Mouse (Mus musculus) heart, postnatal 14 days (tissue): ENCODE data around the gene Ankar. TPM values are rescaled to one million over a fixed set of nuclear protein-coding genes. Genes with fewer than 3 reads are reported as not detected.

Source experiments
- DNase-seq, 2 experiments: peaks; one replicate each; pipeline ENCODE4 v3.0.0; 2021 to 2022
- intact Hi-C: fragments of 180-260 bp; cut with DNase I; formaldehyde crosslinking; loops from one replicate; pipeline ENCODE4 v1.15.1; 2025
- long read RNA-seq, 2 experiments: library from polyadenylated mRNA; stranded (forward); transcript quantifications; one replicate each; pipeline ENCODE4 v2.0.0; 2021
- total RNA-seq, 2 experiments: library from RNA; stranded (reverse); gene quantifications; 2 replicates each; pipeline ENCODE4 v1.2.3; 2021

Ankar gene
- total RNA-seq, result not detected
- long read RNA-seq, experiment 1, result 0 reads
- long read RNA-seq, experiment 2, result 0 reads

DNA sequence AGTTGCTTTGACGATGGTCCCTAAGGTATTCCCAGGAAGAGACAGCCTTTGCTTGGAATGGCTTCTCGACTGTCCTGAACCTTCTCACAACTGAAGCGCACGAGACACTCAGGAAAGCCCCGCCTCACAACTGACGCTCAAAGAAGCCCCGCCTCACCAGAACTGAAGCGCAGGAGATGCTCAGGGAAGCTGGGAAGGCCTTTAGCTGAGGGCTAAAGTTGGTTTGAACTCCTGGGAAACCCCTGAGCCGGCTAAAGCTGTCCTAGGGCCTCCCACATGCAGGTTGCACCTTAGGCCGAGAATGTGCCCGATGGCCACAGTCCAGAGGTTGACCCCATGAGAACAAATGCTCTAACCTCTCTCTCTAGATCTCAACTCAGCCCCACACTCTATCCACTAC is at the start of gene Ankar:
Gene Ankar (minus strand): TSS at position 101 of the 400 bp plus-strand sequence.
- no peak for DNase-seq
- intact Hi-C loops, result no loop called here

DNA sequence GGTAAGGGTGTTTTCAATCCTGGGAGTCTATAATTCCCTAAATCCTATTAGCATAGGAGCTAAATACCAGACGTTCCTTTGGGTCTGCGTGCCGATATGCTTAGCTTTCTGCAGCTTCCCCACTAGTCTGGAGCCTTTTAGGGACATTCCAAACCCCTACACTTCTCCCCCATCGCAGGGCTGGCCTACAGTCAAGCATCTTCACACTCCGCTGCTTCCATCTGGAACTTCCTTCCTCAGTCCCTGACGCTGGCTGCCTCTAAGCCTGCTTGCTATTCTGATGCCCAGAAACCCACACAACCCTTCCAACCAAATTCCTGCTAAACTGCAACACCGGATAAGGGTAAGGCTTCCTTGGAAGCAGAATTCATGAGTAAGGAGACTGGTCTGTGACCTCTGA is 46.0 kb upstream of the Ankar start:
- intact Hi-C loops, result no loop called here
- DNase-seq, result no peak

DNA sequence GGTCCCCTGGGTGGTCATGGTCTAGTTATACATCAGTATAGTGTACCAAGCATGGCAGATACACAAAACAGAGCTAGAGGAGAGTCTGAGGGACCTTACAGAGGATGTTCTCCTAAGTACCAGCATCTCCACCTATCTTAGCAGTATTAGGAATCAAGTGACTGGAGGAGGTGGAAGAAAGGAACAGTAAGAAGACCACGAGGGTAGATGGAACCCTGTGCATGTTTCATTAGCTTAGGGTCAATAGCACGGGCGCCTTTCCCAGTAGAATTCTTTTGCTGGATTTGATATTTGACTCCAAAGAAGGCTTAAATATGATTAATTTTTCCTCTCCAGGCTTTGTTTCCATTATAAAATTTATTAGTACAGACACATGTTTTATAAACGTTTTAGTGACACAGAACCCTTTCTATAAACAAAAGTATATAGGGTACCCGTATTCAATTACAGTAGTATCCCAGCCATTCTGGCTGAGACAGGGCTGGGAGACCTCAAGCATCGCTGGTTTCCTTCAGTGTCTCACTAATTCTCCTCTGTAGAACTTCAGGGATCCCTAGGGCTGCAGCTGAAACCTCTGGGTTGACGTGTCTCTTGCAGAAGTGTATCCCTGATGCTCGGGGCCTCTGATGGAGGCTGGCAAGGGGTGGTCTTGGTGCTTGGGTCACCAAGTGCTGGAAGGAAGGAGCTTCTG is 44.6 kb upstream of the Ankar start:
- intact Hi-C loops, result no loop called here
- no peak for DNase-seq

DNA sequence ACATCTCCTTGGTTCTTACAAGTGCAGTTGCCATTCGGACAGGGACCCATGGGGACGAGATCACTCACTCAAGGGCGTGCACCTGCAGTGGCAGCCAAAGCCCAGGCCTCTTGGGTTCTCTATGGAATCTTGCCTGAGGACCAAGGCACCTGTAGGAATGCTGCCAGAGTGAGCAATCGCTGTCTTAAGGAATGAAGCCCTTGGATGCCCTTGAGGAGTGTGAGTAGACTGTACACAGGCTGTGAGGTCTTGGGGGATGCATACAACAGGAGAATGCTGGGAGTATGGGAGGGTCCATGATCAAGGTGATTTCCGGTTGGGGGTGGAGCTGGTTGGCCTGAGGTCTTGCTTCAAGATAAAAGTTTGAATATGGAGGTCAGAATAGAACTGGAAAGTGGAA is 41.0 kb upstream of the Ankar start:
- DNase-seq, result no peak
- intact Hi-C loops, result no loop called here

DNA sequence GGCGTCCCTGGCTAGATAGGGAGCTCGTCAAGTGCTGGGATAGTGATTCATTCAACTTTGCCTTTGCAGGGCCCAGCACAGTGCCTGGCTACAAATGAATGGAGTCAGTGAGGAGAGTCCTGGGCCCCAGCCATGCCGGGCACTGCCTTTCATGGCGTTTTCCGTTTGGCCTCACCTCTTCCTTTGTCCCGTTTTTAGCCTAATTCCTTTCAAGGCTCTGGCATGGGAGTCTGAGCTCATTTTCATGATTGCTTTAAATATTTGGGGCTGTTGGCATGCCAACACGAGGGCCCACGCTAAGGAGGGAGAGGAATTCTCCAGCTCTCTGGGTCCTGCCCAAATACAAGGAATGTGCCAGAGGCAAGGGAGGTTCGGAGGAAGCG is 39.3 kb upstream of the Ankar start:
- intact Hi-C loops, result no loop called here
- DNase-seq, result no peak

DNA sequence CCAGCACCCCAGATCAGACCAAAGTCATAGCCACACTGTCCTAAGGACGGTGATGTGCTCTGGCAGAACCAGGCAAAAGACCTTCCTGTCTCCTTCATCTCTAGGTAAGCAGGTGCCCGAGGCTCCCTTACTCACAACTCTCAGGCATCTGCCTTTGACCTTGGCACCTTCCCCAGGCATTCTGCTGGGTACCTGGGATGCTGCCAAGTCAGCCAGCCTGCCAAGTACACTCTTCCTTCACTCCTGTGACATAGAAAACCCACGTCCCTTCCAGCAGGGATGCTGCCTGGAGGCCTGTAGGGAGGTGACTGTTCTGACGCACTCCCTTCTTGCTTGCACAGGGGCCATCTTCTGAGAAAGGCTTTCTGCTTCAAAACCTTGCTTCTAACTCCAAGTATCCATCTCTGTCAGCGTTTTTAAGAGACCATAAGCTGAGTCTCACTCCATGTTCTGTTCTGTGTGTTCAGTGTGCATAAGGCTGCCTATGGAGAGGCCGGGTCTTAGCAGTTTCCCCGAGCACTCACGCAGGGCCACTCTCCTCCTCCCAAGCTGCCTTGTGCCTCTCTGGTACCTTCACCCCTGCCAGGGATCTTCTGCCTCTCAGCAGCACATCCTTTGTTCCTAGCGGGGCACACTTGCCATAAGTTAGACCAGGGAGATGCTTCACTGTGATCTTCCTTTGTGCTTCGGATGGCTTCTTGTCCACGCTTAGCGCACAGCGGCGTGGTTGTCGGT is 38.7 kb upstream of the Ankar start:
- DNase-seq, result peak; percentile 23 to 52
- intact Hi-C loops, result no loop called here

DNA sequence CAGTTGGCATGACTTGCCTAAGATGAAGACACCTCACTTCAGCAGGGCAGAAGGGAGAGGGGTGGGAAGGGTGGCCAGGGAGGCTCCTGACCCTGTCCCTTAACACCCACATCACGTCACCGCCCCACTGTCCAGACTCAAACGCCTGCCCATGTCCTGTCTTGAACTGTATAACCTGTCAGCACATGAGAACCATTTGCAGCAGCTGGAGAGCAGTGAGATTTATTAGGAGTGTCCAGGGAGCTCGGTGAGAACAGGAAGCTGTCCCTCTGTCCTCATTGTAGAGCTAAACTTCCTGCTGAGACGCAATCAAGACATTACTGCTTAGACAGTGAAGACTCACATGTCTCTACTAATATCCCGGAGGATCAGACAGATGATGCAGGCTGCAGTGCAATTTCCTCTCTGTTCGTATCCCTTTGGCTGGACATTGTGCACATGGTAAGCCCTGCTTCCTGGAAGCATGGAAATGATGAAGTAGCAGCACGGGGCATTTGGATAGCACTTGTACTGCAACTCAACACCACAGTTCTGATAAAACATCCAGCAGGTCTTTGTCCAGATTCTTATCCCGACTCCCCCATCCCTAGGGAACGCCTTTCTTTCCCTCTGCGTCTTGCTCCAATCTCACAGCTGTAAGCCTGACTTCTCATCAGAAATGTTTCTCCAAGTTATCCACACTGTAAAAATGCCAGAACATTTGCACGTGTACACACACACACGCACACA is 36.2 kb upstream of the Ankar start:
- intact Hi-C loops, result no loop called here

DNA sequence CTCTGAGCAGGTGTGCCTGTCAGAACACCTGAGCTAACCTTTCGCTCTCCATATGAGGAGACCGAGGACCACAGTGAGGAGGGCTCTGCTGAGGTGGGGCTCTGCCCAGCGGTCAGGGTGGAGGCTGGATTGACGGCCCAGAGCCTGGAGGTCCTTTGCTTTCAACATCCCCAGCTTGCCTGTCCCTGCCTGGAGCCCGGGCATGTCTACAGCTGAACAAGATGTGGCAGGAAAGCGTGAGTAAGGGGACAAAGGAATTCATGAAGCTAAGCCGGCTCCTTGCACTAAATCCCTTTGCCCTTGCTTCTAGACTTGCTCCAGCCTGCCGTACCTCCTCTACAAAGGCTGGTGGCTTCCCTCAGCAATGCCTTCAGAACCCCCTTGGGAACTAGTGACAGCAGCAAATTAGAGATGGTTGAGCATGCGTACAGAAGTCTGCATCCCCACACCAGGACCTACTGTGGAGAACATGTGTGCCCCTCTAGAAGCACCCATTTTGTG is 32.9 kb upstream of the Ankar start:
- DNase-seq, result no peak
- intact Hi-C loops, result loop anchor here (5.0 kb wide), 1 partner anchor 894 kb away; no protein-coding TSS in a partner anchor

More for the DNA sequence above, 36.2 kb upstream of the Ankar start:
- DNase-seq, result peak in 1 of 2 experiments; percentile 7

DNA sequence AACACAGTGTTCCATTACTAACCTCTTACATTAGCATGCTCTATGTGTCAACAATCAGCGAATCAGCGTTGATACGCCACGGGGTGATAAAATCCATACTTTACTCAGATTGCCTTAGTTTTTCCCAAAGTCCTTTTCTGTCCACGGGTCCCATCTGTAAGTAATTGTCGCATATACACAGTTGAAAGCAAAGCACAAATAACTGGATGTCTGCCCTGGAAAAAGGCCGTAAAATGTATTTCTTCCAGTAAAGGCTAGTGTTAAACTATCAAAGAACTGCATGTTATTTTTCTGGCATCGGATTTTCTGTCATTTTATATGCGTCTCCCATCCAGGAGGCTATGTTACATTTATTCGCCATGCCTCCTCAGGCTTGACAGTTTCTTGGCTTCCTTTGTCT is 29.7 kb upstream of the Ankar start:
- no peak for DNase-seq
- intact Hi-C loops, result loop anchor here (5.0 kb wide), 1 partner anchor 897 kb away; no protein-coding TSS in a partner anchor

DNA sequence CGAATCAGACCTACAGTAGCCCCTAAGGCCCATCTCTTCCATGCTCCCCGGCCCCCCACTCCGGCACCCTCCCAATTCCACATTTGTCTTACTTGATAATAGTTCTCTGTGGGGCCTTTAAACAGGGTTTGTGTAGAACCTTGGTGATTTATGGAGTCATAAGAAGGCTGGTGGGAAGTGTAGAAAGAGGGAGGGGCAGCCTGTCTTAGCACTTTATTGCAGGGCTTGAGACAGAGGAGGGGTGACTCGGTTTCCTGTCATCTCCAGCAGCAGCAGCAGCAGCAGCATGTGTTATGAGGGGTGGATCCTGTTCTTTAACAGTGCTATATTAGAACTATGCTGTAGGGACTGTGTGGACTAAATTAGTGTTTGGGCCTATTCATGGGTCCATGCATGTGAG is 28.4 kb upstream of the Ankar start:
- intact Hi-C loops, result no loop called here
- DNase-seq, result no peak

DNA sequence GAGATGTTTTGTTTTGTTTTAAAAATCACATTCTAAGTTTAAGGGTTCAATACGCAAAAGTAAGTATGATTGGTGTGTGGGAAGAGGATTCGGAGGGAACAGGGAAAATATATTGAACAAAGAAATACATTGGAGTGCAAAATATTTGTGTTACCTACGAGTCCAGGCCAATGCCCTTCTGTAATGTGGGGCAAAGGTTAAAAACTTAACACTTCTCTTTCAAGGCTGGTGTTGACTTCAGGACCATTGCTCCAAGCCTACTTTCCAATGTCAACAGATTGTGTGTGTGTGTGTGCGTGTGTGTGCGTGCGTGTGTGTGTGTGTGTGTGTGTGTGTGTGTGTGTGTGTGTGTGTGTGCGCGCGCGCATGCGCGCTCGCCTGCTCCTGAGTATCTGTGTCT is 25.6 kb upstream of the Ankar start:
- DNase-seq, result no peak

DNA sequence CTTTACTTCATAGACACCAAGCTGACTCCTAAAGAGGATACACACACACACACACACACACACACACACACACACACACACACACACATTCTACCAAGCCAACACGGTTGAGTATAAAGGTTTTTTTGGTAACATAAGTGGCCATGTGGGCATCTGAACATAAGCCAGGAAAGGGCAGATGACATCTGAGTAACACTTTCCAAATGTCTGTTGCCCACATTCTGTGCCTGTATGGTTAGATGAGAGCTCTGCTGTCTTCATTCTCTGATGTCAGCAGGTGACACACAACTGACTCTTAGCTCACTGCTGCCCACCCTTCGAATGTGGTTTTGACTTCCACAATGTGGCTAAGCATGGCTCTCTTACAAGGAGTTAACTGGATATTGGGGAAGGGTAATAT is 24.0 kb upstream of the Ankar start:
- DNase-seq, result no peak
- intact Hi-C loops, result no loop called here

More for the DNA sequence above, 25.6 kb upstream of the Ankar start:
- intact Hi-C loops, result no loop called here

DNA sequence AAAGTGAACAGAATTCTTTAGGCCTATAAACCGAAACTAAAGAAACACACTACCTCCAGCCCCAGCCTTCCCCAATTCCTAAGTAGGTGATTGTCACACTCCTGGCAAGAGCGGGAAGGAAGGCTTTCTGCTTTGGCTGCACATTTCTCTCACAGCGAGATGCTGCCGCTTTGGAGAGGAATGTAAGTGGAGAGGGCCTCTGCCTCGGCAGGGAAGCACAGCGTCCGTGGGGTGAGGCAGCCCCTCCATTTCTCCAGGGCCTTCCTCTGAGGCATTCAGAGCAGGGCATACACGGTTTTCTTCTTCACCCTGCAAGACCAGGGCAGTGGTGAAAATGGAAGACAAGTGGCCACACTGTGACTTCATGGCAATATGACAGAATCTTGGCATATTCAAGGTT is 22.3 kb upstream of the Ankar start:
- no peak for DNase-seq
- intact Hi-C loops, result no loop called here

DNA sequence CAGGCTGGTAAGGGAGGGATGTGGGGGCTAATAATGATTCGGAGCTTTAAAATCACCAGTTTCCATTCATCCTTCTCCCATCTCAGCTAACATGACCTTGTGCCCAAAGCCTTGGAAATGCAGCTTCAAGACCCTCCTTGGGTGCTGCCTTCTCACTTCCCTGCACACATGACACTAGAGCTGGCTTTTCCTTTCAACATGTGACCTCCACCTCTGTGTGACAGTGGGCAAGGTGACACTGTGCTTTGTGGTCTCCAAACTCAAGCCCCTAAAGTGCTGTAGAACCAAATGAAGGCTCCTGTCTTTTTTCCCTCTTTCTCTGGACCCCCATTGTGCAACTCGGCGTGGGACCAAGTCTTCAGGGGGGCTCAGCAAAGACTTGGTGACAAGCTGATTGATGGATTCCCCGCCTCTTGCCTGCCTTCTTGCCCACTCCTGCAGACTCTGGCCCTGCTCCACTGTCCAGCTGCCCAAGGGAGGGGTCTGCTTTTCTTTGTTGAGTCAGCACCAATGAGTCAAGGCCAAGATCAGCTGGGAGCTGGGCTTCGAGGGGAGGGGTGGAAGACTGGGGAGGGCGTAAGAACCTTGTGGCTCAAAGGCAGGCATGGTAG is 19.8 kb upstream of the Ankar start:
- intact Hi-C loops, result no loop called here
- peak in 1 of 2 experiments; percentile 9 for DNase-seq

DNA sequence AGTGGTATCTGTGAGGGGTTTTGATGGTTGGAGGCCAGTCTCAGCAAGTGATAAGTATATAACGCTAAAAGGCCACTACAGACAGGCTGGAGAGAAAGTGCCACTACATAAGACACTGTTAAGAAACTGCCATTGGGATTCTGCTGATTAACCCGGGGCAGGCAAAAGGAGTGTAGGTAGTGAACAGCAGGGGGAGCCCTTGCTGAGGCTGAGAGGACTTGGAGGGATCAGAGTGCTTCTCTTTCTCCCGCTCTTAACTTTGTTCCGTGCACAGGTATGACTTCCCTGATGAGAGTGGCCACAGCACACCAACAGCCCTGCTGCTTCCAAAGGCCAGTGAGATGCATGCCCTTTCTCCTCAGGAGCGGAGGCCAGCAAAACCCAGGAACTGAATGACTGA is 18.5 kb upstream of the Ankar start:
- intact Hi-C loops, result loop anchor here (5.0 to 10.0 kb wide), 3 partner anchors 404 to 1108 kb away; no protein-coding TSS in a partner anchor
- peak; percentile 49 to 71 for DNase-seq

DNA sequence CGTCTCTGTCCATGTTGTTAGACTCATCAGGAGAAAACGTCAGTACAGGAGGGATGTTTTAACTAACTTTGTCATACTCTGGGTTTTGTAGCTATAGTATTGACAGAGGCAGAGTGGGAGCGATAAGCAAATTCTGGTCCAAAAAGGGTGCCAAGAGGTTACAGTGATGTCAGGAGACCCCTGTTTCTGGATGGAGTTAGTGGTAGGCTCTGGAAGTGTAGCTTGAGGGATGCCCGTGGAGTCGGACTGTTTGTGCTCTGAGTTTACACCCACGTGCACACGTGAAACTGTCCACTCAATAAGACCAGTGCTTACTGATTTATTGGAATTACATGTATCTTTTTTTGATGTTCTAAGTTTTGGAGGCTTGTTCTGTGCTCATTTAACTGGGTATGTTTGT is 17.2 kb upstream of the Ankar start:
- intact Hi-C loops, result loop anchor here (1.0 to 10.0 kb wide), 4 partner anchors 138 to 1110 kb away; no protein-coding TSS in a partner anchor
- DNase-seq, result no peak

DNA sequence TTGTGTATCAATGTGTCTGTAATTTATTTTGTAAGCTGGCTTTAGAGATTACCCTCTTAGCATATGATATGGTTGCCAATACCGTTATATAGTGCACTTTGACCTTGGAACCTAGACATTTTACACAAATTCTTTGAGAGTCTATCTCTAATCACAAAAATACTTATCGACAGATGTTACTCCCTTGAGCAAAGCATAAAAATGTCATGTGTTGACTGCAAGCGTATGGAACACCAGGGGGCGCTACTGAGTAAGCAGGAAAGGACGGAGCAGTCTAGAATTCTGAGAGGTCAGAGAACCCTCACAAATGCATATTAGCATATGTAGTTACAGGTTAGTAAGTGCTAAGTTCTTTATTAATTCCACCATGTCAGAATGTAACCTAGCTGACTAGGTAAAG is 16.5 kb upstream of the Ankar start:
- peak; percentile 71 to 86 for DNase-seq
- intact Hi-C loops, result loop anchor here (1.0 to 10.0 kb wide), 4 partner anchors 138 to 1110 kb away; no protein-coding TSS in a partner anchor

DNA sequence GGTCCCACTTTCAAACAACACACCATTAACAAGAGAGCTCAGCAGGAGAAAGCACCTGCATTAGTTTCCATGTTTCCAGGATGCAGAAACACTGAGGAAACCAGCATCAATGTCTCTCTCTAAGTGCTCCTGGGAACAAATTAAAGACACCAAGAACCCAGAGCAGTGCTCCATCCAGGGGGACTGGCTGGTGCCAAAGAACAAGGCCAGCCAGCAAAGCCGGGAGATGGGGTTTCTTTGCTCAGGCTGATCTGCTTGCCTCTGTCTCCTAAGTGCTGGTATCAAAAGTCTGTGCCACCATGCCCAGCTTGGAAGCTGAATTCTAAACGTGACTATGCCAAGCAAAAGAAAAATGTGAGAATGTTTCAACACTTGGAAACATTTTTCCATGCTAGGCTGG is 16.0 kb upstream of the Ankar start:
- DNase-seq, result no peak
- intact Hi-C loops, result loop anchor here (5.0 to 10.0 kb wide), 3 partner anchors 402 to 1111 kb away; no protein-coding TSS in a partner anchor

DNA sequence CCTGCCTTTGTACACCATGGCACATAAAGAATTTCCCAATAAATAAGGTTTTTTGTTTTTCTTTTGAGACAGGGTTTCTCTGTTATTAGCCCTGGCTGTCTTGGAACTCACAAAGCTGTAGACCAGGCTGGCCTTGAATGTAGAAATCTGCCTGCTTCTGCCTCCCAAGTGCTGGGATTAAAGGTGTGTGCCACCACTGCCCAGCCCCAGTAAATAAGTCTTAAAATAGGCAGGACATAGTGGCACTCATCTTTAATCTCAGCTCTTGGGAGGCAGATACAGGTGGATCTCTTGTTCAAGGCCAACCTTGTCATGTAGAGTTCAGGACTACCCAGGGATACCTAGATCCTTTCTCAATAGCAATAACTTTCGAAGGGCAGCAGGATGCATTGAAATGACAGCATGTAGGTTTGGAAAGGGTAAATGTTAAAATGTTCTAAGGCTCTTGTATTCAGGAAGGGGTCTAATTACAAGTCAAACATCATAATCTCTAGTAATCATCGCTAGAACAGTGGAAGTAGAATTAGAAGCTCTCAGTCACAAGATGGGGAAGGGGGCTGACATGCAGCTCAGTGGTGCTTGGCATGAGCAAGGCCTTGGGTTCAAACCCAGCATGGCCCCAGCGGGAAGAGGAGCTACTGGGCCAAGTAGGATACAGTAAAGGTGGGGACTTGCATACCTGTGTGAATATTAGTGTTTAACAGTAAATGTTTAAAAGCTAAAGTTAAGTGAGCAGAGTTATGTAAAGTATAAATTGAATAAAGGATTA is 15.4 kb upstream of the Ankar start:
- DNase-seq, result no peak
- intact Hi-C loops, result loop anchor here (5.0 to 10.0 kb wide), 3 partner anchors 401 to 1112 kb away; no protein-coding TSS in a partner anchor
